Mouse (Mus musculus): ENCODE data around the gene Ubap2. TPM values are rescaled to one million over a fixed set of nuclear protein-coding genes. Genes with fewer than 3 reads are reported as not detected.

The Ubap2 gene
- polyA plus RNA-seq, 1 experiment, result 38.9 TPM

- no peaks in the 10 kb centered on the region for H3K4me1 ChIP-seq (ENCODE audit: control insufficient read depth, insufficient read depth, low read length)
- no peak for DNase-seq
- peaks cover 17% of the 10 kb centered on the region for H3K36me3 ChIP-seq (ENCODE audit: control insufficient read depth, insufficient read depth, low read length)
- H3K27me3 ChIP-seq (replicated peaks; ENCODE audit: control insufficient read depth, insufficient read depth, low read length), result no peaks in the 10 kb centered on the region
- WGBS, result 75% methylated on average over 4 of the region's 4 CpGs
- TF ChIP-seq CTCF (conservative IDR thresholded peaks at IDR 0.05; ENCODE audit: insufficient read depth, insufficient read length, low read depth, low read length) (no peak), POLR2A (IDR thresholded peaks at IDR 0.05; ENCODE audit: low read depth, low read length) (no peak)
- H3K27ac ChIP-seq (ENCODE audit: insufficient read depth, low read depth, low read length), result no peak overlapping the region
- no peak overlapping the region for H3K4me3 ChIP-seq (ENCODE audit: insufficient read depth, low read depth, low read length)
Observed at GRCm38 (mm10) chr4:41293907-41294306, 19.0 kb upstream of the Ubap2 start.

GRCm38 (mm10) chr4:41289802-41290201, 14.9 kb upstream of the Ubap2 start:
- 44% methylated on average over 7 of the region's 7 CpGs for WGBS
- H3K27ac ChIP-seq (ENCODE audit: insufficient read depth, low read depth, low read length), result no peak overlapping the region
- H3K36me3 ChIP-seq (ENCODE audit: control insufficient read depth, insufficient read depth, low read length), result peaks cover 7% of the 10 kb centered on the region
- DNase-seq, result peak; percentile 32
- H3K4me1 ChIP-seq (ENCODE audit: control insufficient read depth, insufficient read depth, low read length), result peaks cover 2% of the 10 kb centered on the region; the same call in 1 of the 2 replicates
- H3K27me3 ChIP-seq (replicated peaks; ENCODE audit: control insufficient read depth, insufficient read depth, low read length), result no peaks in the 10 kb centered on the region
- no peak for TF ChIP-seq CTCF (conservative IDR thresholded peaks at IDR 0.05; ENCODE audit: insufficient read depth, insufficient read length, low read depth, low read length)
- no peak for TF ChIP-seq POLR2A (IDR thresholded peaks at IDR 0.05; ENCODE audit: low read depth, low read length)
- H3K4me3 ChIP-seq (ENCODE audit: insufficient read depth, low read depth, low read length), result no peak overlapping the region

- peaks cover 2% of the 10 kb centered on the region; the same call in 1 of the 2 replicates for H3K4me1 ChIP-seq (ENCODE audit: control insufficient read depth, insufficient read depth, low read length)
- no peak overlapping the region for H3K4me3 ChIP-seq (ENCODE audit: insufficient read depth, low read depth, low read length)
- TF ChIP-seq CTCF (conservative IDR thresholded peaks at IDR 0.05; ENCODE audit: insufficient read depth, insufficient read length, low read depth, low read length) (peak; percentile 37), POLR2A (IDR thresholded peaks at IDR 0.05; ENCODE audit: low read depth, low read length) (no peak)
- H3K27me3 ChIP-seq (replicated peaks; ENCODE audit: control insufficient read depth, insufficient read depth, low read length), result no peaks in the 10 kb centered on the region
- WGBS, result 13% methylated on average over 3 of the region's 3 CpGs
- no peak overlapping the region for H3K27ac ChIP-seq (ENCODE audit: insufficient read depth, low read depth, low read length)
- no peaks in the 10 kb centered on the region; the same call in 1 of the 2 replicates for H3K36me3 ChIP-seq (ENCODE audit: control insufficient read depth, insufficient read depth, low read length)
- peak; percentile 62 for DNase-seq
Observed at GRCm38 (mm10) chr4:41286420-41286819, 11.5 kb upstream of the Ubap2 start.

- no peak for DNase-seq
- no peak for TF ChIP-seq POLR2A (IDR thresholded peaks at IDR 0.05; ENCODE audit: low read depth, low read length)
- no peak for TF ChIP-seq CTCF (conservative IDR thresholded peaks at IDR 0.05; ENCODE audit: insufficient read depth, insufficient read length, low read depth, low read length)
- no peak overlapping the region for H3K27ac ChIP-seq (ENCODE audit: insufficient read depth, low read depth, low read length)
- no peak overlapping the region for H3K4me3 ChIP-seq (ENCODE audit: insufficient read depth, low read depth, low read length)
- no peaks in the 10 kb centered on the region for H3K36me3 ChIP-seq (ENCODE audit: control insufficient read depth, insufficient read depth, low read length)
- peaks cover 2% of the 10 kb centered on the region; the same call in 1 of the 2 replicates for H3K4me1 ChIP-seq (ENCODE audit: control insufficient read depth, insufficient read depth, low read length)
- no peaks in the 10 kb centered on the region for H3K27me3 ChIP-seq (replicated peaks; ENCODE audit: control insufficient read depth, insufficient read depth, low read length)
- WGBS, result 76% methylated on average over 2 of the region's 2 CpGs
Observed at GRCm38 (mm10) chr4:41284087-41284486, 9.1 kb upstream of the Ubap2 start.

GRCm38 (mm10) chr4:41275927-41276326, 983 bp upstream of the Ubap2 start:
- WGBS, result 71% methylated on average over 5 of the region's 5 CpGs
- Histone ChIP-seq H3K27ac (ENCODE audit: insufficient read depth, low read depth, low read length) (no peak overlapping the region), H3K4me1 (ENCODE audit: control insufficient read depth, insufficient read depth, low read length) (peaks cover 4% of the 10 kb centered on the region; the same call in 1 of the 2 replicates), H3K36me3 (ENCODE audit: control insufficient read depth, insufficient read depth, low read length) (no peaks in the 10 kb centered on the region), H3K4me3 (ENCODE audit: insufficient read depth, low read depth, low read length) (no peak overlapping the region), H3K27me3 (replicated peaks; ENCODE audit: control insufficient read depth, insufficient read depth, low read length) (no peaks in the 10 kb centered on the region)
- DNase-seq, result no peak
- no peak for TF ChIP-seq CTCF (conservative IDR thresholded peaks at IDR 0.05; ENCODE audit: insufficient read depth, insufficient read length, low read depth, low read length)
- TF ChIP-seq POLR2A (IDR thresholded peaks at IDR 0.05; ENCODE audit: low read depth, low read length), result no peak

- Histone ChIP-seq H3K27ac (ENCODE audit: insufficient read depth, low read depth, low read length) (peak overlapping the region; percentile 42; the same call in 1 of the 2 replicates), H3K27me3 (replicated peaks; ENCODE audit: control insufficient read depth, insufficient read depth, low read length) (no peaks in the 10 kb centered on the region), H3K4me3 (ENCODE audit: insufficient read depth, low read depth, low read length) (peak overlapping the region; percentile 80), H3K4me1 (ENCODE audit: control insufficient read depth, insufficient read depth, low read length) (peaks cover 4% of the 10 kb centered on the region; the same call in 1 of the 2 replicates), H3K36me3 (ENCODE audit: control insufficient read depth, insufficient read depth, low read length) (no peaks in the 10 kb centered on the region)
- TF ChIP-seq POLR2A (IDR thresholded peaks at IDR 0.05; ENCODE audit: low read depth, low read length) (no peak), CTCF (conservative IDR thresholded peaks at IDR 0.05; ENCODE audit: insufficient read depth, insufficient read length, low read depth, low read length) (no peak)
- 1% methylated on average over 18 of the region's 18 CpGs for WGBS
- peak; percentile 19 for DNase-seq
Observed at GRCm38 (mm10) chr4:41274377-41274979, 466 bp downstream of the Ubap2 start.

- Histone ChIP-seq H3K27me3 (replicated peaks; ENCODE audit: control insufficient read depth, insufficient read depth, low read length) (no peaks in the 10 kb centered on the region), H3K27ac (ENCODE audit: insufficient read depth, low read depth, low read length) (peak overlapping the region; percentile 84), H3K36me3 (ENCODE audit: control insufficient read depth, insufficient read depth, low read length) (no peaks in the 10 kb centered on the region), H3K4me3 (ENCODE audit: insufficient read depth, low read depth, low read length) (no peak overlapping the region), H3K4me1 (ENCODE audit: control insufficient read depth, insufficient read depth, low read length) (peaks cover 17% of the 10 kb centered on the region)
- peak; percentile 76 for DNase-seq
- TF ChIP-seq CTCF (conservative IDR thresholded peaks at IDR 0.05; ENCODE audit: insufficient read depth, insufficient read length, low read depth, low read length) (no peak), POLR2A (IDR thresholded peaks at IDR 0.05; ENCODE audit: low read depth, low read length) (no peak)
Observed at GRCm38 (mm10) chr4:41268133-41268532, 6.8 kb downstream of the Ubap2 start.

Data from kidney, adult 2 months (tissue).